Mouse (Mus musculus) intestine, embryonic 14.5 days (tissue): ENCODE measurements around the gene Rps6kb2. TPM values are rescaled to one million over a fixed set of nuclear protein-coding genes. Genes with fewer than 3 reads are reported as not detected.

ENCODE experiments used
- ATAC-seq: fragments of 200-750 bp; cut with Nextera tagmentation; replicated peaks from 2 replicates; pipeline ENCODE4 v1.8.0; 2017; ENCODE audit warnings: low read depth, moderate number of reproducible peaks, moderate TSS enrichment, moderate library complexity; ENCODE audit not compliant: low FRiP score, low TSS enrichment
- DNase-seq: peaks from one replicate; pipeline ENCODE4 v3.0.0-alpha.2; 2018; ENCODE audit warnings: low spot score
- H3K27ac ChIP-seq: fragments of 300-500 bp; sonication (generic); 2 replicates; pipeline ENCODE4 v1.5.1; 2014; ENCODE audit warnings: low read depth, mild to moderate bottlenecking, control low read depth
- H3K27me3 ChIP-seq: fragments of 300-500 bp; sonication (generic); replicated peaks from 2 replicates; pipeline ENCODE4 v1.6.1; 2014; ENCODE audit warnings: low read length, control low read depth; ENCODE audit not compliant: control insufficient read depth, insufficient read depth
- H3K36me3 ChIP-seq: fragments of 300-500 bp; sonication (generic); 2 replicates; pipeline ENCODE4 v1.6.1; 2014; ENCODE audit warnings: low read length, control low read depth; ENCODE audit not compliant: control insufficient read depth, insufficient read depth
- H3K4me1 ChIP-seq: fragments of 300-500 bp; sonication (generic); replicated peaks from 2 replicates; pipeline ENCODE4 v1.6.1; 2014; ENCODE audit warnings: low read length, control low read depth, mixed read lengths; ENCODE audit not compliant: control insufficient read depth, insufficient read depth
- H3K4me2 ChIP-seq: fragments of 300-500 bp; sonication (generic); 2 replicates; pipeline ENCODE4 v1.6.1; 2014; ENCODE audit warnings: low read length
- H3K4me3 ChIP-seq: fragments of 300-500 bp; sonication (generic); 2 replicates; pipeline ENCODE4 v1.5.1; 2014; ENCODE audit warnings: low read depth, low read length, control low read depth, mixed read lengths
- H3K9ac ChIP-seq: fragments of 300-500 bp; sonication (generic); 2 replicates; pipeline ENCODE4 v1.6.1; 2014; ENCODE audit warnings: mild to moderate bottlenecking, low read length
- H3K9me3 ChIP-seq: fragments of 300-500 bp; sonication (generic); 2 replicates; pipeline ENCODE4 v1.6.1; 2016; ENCODE audit warnings: low read length, control low read depth; ENCODE audit not compliant: control insufficient read depth
- WGBS: fragments of 180-500 bp; shearing (Covaris S2); extraction: QIAGEN DNeasy Blood & Tissue Kit; methylation state at CpG from one replicate; pipeline ENCODE4 v1.1.7; 2014; 5-methylcytosine and 5-hydroxymethylcytosine counted together
- polyA plus RNA-seq: library from polyadenylated mRNA; unstranded; fragments of >200 nt; fragmentation: Nextera tagmentation; extraction: Ambion mirVana; gene quantifications from 2 replicates; pipeline ENCODE4 v1.2.1, GENCODE M21; 2014

Gene Rps6kb2
- polyA plus RNA-seq, 1 experiment from 2014 or later: 37.4 TPM

DNA sequence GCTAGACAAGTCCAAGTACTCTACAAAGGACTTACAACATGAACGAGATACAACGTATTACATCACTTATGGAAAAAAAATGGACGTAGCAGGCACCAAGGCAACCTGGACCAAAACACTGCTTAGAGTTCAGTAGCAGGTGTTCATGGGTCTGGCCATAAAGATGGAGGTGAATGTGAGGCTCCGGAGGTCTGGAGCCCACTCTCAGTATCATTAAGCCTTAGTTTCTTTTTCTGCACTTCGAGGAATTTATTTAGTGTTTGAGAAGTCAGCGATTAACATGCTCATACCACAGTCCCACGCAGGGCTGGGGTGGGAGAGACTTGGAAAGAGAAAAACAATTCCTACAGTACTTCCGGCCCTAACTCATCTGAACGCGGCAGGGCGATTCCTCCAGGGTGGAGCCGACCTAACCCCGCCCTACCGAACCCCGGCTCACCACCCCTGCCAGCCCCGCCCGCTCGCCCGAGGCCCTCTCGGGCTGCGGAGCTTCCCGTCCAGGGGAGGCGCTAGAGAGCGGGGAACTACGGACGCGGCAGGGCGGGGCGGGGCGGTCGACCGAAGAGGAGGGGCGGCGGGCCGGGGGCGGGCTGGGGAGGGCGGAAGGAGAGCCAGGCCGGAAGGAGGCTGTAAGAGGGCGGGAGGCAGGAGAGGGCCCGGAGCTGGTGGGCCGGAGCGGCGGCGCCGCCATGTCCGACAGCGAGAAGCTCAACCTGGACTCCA is 28.5 kb upstream of the Rps6kb2 start, which contains the start of gene Ppp1ca:
Ppp1ca (plus strand) TSS at position 538 of the 723 bp plus-strand sequence.
- 4% methylated on average over 38 of the region's 47 CpGs for WGBS

DNA sequence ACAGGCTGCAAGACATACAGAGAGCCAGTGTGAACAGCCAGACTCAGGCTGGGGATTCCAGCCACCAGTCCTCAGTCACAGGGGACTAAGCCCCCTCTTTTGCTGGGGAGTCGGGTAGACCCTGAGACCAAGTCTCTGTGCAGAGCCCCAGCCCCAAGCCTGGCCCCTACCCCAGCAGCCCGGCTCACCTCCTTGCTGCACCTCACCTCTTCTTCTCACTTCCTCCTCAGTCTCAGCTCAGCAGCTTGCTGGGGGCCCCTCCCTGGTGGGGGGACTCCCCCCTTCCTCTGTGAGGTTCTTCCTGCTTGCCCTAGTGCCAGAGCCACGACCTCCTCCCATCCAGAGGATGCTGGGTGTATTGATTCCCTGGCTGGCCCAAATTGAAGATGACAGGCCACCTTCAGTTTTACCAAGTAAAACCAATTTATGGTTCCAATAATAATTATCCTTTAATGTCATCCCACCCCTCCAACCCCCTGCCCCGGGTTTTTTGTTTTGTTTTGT is 27.7 kb upstream of the Rps6kb2 start, which contains the start of gene Tbc1d10c:
Tbc1d10c (minus strand) TSS at position 454 of the 504 bp plus-strand sequence.
- Histone ChIP-seq H3K4me2 (peak within 1 kb of the TSS; percentile 96), H3K4me3 (peak within 1 kb of the TSS; percentile 75), H3K9me3 (no peaks in the 10 kb centered on the region), H3K36me3 (peaks cover 29% of the 10 kb centered on the region), H3K4me1 (peaks cover 14% of the 10 kb centered on the region), H3K27me3 (no peaks in the 10 kb centered on the region), H3K27ac (peak within 1 kb of the TSS; percentile 89), H3K9ac (peak within 1 kb of the TSS; percentile 94)
- 32% methylated on average over 4 of the region's 4 CpGs for WGBS
- DNase-seq: no peak
- no peak for ATAC-seq

More for the DNA sequence above, 28.5 kb upstream of the Rps6kb2 start, which contains the start of gene Ppp1ca:
- DNase-seq: peak; percentile 98
- H3K9ac ChIP-seq: peak within 1 kb of the TSS; percentile 94
- peak within 1 kb of the TSS; percentile 96 for H3K4me2 ChIP-seq
- H3K9me3 ChIP-seq: no peaks in the 10 kb centered on the region
- peaks cover 37% of the 10 kb centered on the region for H3K36me3 ChIP-seq
- H3K4me1 ChIP-seq: peaks cover 21% of the 10 kb centered on the region
- H3K27ac ChIP-seq: peak within 1 kb of the TSS; percentile 89
- ATAC-seq: peak; percentile 95
- no peaks in the 10 kb centered on the region for H3K27me3 ChIP-seq
- H3K4me3 ChIP-seq: peak within 1 kb of the TSS; percentile 75

DNA sequence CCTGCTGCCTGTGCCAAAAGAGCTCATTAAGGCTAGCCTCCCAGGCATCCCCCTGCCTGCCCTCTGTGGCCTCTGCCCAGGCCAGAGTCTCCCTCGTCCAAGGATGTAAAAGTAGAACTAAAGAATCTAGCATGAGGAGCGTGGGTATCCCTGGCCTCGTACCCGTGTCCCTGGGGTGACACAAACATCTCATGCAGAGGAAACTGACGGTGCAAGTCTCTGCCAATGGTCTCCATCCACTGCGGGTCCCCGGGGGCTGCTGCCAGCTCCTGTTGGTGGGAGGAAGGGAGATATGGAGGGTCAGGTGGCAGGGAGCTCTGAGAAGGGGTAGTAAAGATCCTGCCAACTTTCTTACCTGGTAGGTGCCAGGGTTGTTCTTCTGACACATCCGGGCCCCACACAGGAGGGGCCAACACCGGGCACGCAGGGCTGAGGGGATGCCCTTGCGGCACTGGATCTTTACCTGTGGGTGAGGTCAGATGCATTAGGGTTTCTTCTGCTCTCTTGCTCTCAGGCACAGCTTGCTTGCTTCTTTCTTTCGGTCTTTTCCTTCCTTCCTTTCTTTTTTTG is 26.0 kb upstream of the Rps6kb2 start:
- Histone ChIP-seq H3K4me2 (no peak overlapping the region), H3K36me3 (peaks cover 12% of the 10 kb centered on the region), H3K4me3 (no peak overlapping the region), H3K4me1 (peaks cover 27% of the 10 kb centered on the region), H3K9me3 (no peaks in the 10 kb centered on the region), H3K9ac (no peak overlapping the region), H3K27ac (no peak overlapping the region), H3K27me3 (no peaks in the 10 kb centered on the region)
- DNase-seq: no peak
- ATAC-seq: no peak
- WGBS: 90% methylated on average over 12 of the region's 12 CpGs

DNA sequence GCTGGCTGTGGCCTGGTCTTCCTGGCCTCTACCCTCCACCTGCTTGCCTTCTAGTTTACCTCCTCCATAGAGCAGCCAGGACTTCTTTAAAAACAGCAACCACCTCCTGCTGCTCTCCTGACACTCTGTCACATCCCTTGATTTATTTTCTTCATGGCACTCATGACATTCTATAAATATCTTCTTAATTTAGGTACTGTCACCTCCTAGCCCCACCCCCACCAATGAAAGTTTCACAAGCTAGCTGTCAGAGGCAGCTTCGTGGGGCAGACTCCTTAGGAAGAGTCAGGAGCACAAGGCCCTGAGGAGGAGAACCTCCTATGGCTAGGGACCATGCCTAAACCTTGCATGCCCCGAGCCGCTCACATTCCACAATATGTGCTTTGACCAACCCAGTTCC is 24.1 kb upstream of the Rps6kb2 start:
- Histone ChIP-seq H3K4me2 (no peak overlapping the region), H3K27ac (no peak overlapping the region), H3K4me1 (peaks cover 20% of the 10 kb centered on the region), H3K36me3 (no peaks in the 10 kb centered on the region), H3K4me3 (no peak overlapping the region), H3K9me3 (no peaks in the 10 kb centered on the region), H3K9ac (no peak overlapping the region), H3K27me3 (no peaks in the 10 kb centered on the region)
- 74% methylated on average over 3 of the region's 3 CpGs for WGBS
- DNase-seq: no peak
- no peak for ATAC-seq

DNA sequence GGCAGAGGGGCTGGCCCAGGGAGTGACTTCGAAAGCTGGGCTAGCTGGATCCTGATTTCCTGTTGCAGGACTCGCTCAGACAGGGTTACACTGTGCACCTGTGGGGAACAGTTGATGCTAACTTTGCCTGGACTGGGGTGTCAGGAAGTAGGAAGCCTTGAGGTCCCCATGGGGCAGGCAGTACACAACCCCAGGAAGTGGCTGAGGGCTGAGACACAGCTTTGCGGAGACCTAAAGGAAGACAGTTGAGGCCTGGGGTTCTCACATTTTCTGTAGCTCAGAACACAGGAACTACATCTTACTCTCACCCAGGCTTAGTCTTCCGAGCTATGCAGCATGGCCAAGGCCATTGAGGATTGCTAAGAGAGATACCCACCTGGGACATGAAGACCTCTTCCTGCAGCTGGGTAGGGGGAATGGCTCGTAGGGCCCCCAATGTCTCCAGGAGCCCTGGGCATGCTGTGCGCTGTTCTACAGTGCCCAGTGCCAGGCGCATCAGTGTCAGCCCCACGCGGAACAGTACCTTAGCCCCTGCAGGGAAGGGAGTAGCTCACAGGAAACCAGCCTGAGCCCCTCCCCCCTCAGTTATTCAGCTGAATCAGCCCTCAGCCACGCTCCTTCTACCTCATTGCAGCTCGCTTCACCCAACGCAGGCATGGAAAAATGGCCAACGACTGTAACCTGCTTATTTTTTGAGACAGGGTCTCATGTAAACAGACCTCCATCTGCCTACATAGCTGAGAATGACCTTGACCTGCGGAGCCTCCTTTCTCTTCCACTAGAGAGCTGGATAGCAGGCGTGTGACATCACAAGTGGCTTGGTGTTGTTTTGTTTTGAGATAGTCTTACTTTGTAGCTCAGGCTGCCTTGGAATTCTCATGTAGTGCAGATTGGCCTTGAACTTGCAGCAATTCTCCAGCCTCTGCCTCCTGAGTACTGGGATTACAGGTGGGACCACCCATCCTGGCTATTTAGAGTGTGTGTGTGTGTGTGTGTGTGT is 22.1 kb upstream of the Rps6kb2 start:
- H3K9ac ChIP-seq: no peak overlapping the region
- no peak for ATAC-seq

DNA sequence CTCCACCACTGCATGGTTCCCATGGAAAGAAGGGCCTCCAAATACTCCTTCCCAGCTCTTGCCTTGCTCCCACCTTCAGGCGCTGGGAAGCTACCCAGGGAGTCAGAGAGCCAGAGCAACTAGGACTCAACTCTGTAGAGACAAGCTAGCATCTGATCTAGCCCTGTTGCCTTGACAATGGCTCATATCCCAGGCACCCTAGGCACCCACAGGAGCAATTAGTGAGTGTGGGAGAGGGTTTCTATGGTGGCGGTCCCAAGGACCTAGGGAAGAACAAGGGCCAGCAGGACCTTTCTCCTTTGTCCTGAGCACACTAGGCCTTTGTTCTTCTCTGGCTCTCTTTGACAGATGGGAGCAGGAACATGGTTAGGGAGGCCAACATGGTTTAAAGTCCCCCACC is 20.5 kb upstream of the Rps6kb2 start:
- Histone ChIP-seq H3K27me3 (no peaks in the 10 kb centered on the region), H3K4me1 (peaks cover 22% of the 10 kb centered on the region), H3K9me3 (no peaks in the 10 kb centered on the region), H3K4me2 (no peak overlapping the region), H3K4me3 (no peak overlapping the region), H3K9ac (no peak overlapping the region), H3K27ac (no peak overlapping the region), H3K36me3 (no peaks in the 10 kb centered on the region)
- WGBS: 85% methylated on average over 2 of the region's 2 CpGs
- ATAC-seq (no peak), DNase-seq (no peak)

More for the DNA sequence above, 22.1 kb upstream of the Rps6kb2 start:
- Histone ChIP-seq H3K4me1 (peaks cover 22% of the 10 kb centered on the region), H3K4me2 (no peak overlapping the region), H3K27me3 (no peaks in the 10 kb centered on the region), H3K9me3 (no peaks in the 10 kb centered on the region), H3K4me3 (no peak overlapping the region), H3K36me3 (no peaks in the 10 kb centered on the region), H3K27ac (peak overlapping the region; percentile 27; the same call in 1 of the 2 replicates)
- DNase-seq: no peak
- 49% methylated on average over 15 of the region's 15 CpGs for WGBS

DNA sequence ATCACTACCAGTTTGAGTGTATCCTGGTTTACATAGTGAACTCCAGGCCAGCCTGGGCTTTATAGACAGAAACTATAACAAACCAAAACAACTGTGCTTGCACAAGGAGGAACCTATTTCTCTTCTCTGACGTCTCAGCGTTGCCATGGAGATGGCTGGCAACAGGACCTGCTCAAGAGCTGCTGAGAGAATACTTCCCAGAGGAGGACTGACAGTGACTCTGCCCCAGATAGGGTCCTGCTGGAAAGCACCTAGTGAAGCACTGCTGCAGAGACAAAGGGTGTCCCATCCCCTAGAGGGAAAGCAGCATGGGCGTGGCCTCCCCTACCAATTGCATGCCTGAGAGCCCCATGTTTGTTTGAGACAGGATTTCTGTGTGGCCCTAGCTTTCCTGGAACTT is 18.7 kb upstream of the Rps6kb2 start:
- H3K4me2 ChIP-seq: no peak overlapping the region
- WGBS: 22% methylated on average over 3 of the region's 3 CpGs
- no peaks in the 10 kb centered on the region for H3K9me3 ChIP-seq
- peak; percentile 65 for DNase-seq
- H3K27ac ChIP-seq: no peak overlapping the region
- H3K36me3 ChIP-seq: no peaks in the 10 kb centered on the region
- H3K4me1 ChIP-seq: peaks cover 22% of the 10 kb centered on the region
- ATAC-seq: peak; percentile 47; the same call in 1 of the 2 replicates
- no peaks in the 10 kb centered on the region for H3K27me3 ChIP-seq
- H3K4me3 ChIP-seq: no peak overlapping the region
- H3K9ac ChIP-seq: no peak overlapping the region

DNA sequence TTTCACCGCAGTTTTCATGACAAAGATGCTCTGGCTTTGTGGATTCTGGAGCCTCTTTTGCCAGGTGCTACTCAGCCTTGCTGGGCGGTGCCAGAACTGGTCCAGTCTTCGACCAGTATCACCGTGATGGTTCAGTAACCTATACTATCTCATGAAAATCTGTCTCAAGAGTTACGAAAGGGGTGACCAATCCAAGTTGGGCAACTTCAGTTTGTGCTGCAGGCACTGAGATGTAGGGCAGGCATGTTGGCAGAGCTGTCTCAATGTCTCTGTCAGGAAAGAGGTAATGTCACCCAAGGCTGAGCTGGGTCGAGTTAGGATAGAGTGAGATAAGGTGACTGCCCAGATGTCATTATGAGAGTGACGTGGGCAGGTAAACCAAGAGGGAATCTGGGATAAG is 17.3 kb upstream of the Rps6kb2 start:
- DNase-seq: no peak
- Histone ChIP-seq H3K27ac (no peak overlapping the region), H3K4me3 (no peak overlapping the region), H3K4me2 (no peak overlapping the region), H3K4me1 (peaks cover 25% of the 10 kb centered on the region), H3K36me3 (no peaks in the 10 kb centered on the region), H3K9me3 (no peaks in the 10 kb centered on the region), H3K27me3 (no peaks in the 10 kb centered on the region), H3K9ac (no peak overlapping the region)
- no peak for ATAC-seq
- WGBS: 89% methylated on average over 7 of the region's 7 CpGs
